Mouse (Mus musculus) MEL (cell line): ENCODE measurements around the gene Uxs1. TPM values are rescaled to one million over a fixed set of nuclear protein-coding genes. Genes with fewer than 3 reads are reported as not detected.

ENCODE experiments used
- DNase-seq: peaks from one replicate; pipeline ENCODE4 v3.0.0; 2011; ENCODE audit warnings: low read depth, low spot score
- H3K27ac ChIP-seq: 2 replicates; pipeline ENCODE4 v1.5.1; 2012; ENCODE audit warnings: low read depth, mild to moderate bottlenecking, control low read depth, low read length, moderate library complexity; ENCODE audit not compliant: control insufficient read depth
- H3K27me3 ChIP-seq, 2 experiments: fragments of 150-350 bp in 1 of 2; sonication (generic) in 1 of 2; 2 replicates each; pipeline ENCODE4 v1.6.1; 2012; ENCODE audit warnings: low read length in 2 of 2, mild to moderate bottlenecking in 2 of 2, improper control_type of control experiment in 1 of 2, moderate library complexity in 1 of 2; ENCODE audit not compliant: insufficient read depth in 2 of 2, control insufficient read depth in 1 of 2
- H3K36me3 ChIP-seq, 2 experiments: 2 replicates each; pipeline ENCODE4 v1.6.1; 2012 to 2014; ENCODE audit warnings: low read length in 2 of 2, improper control_type of control experiment in 1 of 2, inconsistent platforms in 1 of 2, mild to moderate bottlenecking in 1 of 2; ENCODE audit not compliant: insufficient read depth in 2 of 2, control insufficient read depth in 1 of 2
- H3K4me1 ChIP-seq, 2 experiments: fragments of 150-350 bp in 1 of 2; sonication (generic) in 1 of 2; 2 replicates each; pipeline ENCODE4 v1.6.1; 2012; ENCODE audit warnings: low read length in 2 of 2, improper control_type of control experiment in 1 of 2, mild to moderate bottlenecking in 1 of 2; ENCODE audit not compliant: insufficient read depth in 2 of 2, control insufficient read depth in 1 of 2
- H3K4me3 ChIP-seq, 2 experiments: fragments of 150-350 bp in 1 of 2; sonication (generic) in 1 of 2; 2 replicates each; pipeline ENCODE4 v1.5.1; 2012; ENCODE audit warnings: low read depth in 2 of 2, low read length in 2 of 2, mild to moderate bottlenecking in 2 of 2, moderate library complexity in 2 of 2, control low read depth in 1 of 2, improper control_type of control experiment in 1 of 2; ENCODE audit not compliant: control insufficient read depth in 1 of 2, insufficient read depth in 1 of 2
- H3K79me2 ChIP-seq: 2 replicates; pipeline ENCODE4 v1.6.1; 2012; ENCODE audit warnings: mild to moderate bottlenecking, low read length, moderate library complexity; ENCODE audit not compliant: control insufficient read depth, poor library complexity, insufficient read depth
- H3K9ac ChIP-seq: 2 replicates; pipeline ENCODE4 v1.6.1; 2012; ENCODE audit warnings: low read depth, mild to moderate bottlenecking, control low read depth, low read length, moderate library complexity; ENCODE audit not compliant: control insufficient read depth, poor library complexity, severe bottlenecking
- H3K9me3 ChIP-seq: fragments of 150-350 bp; sonication (generic); replicated peaks from 2 replicates; pipeline ENCODE4 v1.6.1; 2012; ENCODE audit warnings: mild to moderate bottlenecking, low read length, improper control_type of control experiment, moderate library complexity; ENCODE audit not compliant: insufficient read depth
- BHLHE40 ChIP-seq: IDR thresholded peaks from 2 replicates; pipeline ENCODE4 v1.6.1; 2012; ENCODE audit warnings: low read depth, mild to moderate bottlenecking, inconsistent platforms, low read length, improper control_type of control experiment, borderline replicate concordance
- CHD1 ChIP-seq: IDR thresholded peaks from 2 replicates; pipeline ENCODE4 v1.6.1; 2012; ENCODE audit warnings: low read depth, mild to moderate bottlenecking, inconsistent platforms, low read length, improper control_type of control experiment
- ELF1 ChIP-seq: IDR thresholded peaks from 2 replicates; pipeline ENCODE4 v1.6.1; 2014; ENCODE audit warnings: low read depth, mild to moderate bottlenecking, inconsistent platforms, low read length, improper control_type of control experiment, moderate library complexity
- EP300 ChIP-seq, 2 experiments: IDR thresholded peaks; 2 replicates each; pipeline ENCODE4 v1.6.1; 2011; ENCODE audit warnings: improper control_type of control experiment in 2 of 2, low read length in 2 of 2, low read depth in 1 of 2, mild to moderate bottlenecking in 1 of 2
- GABPA ChIP-seq: IDR thresholded peaks from 2 replicates; pipeline ENCODE4 v1.6.1; 2012; ENCODE audit warnings: low read depth, mild to moderate bottlenecking, inconsistent platforms, low read length, improper control_type of control experiment, moderate library complexity
- KAT2A ChIP-seq: conservative IDR thresholded peaks from 2 replicates; pipeline ENCODE4 v1.6.1; 2012; ENCODE audit warnings: low read depth, low read length, improper control_type of control experiment, inconsistent platforms
- MAFK ChIP-seq: IDR thresholded peaks from 2 replicates; pipeline ENCODE4 v1.6.1; 2011; ENCODE audit warnings: low read depth, mild to moderate bottlenecking, low read length, improper control_type of control experiment, borderline replicate concordance
- MAX ChIP-seq: IDR thresholded peaks from 2 replicates; pipeline ENCODE4 v1.6.1; 2011; ENCODE audit warnings: low read length, improper control_type of control experiment
- MAZ ChIP-seq: IDR thresholded peaks from 2 replicates; pipeline ENCODE4 v1.6.1; 2012; ENCODE audit warnings: low read depth, mild to moderate bottlenecking, inconsistent platforms, low read length, improper control_type of control experiment
- MXI1 ChIP-seq: IDR thresholded peaks from 2 replicates; pipeline ENCODE4 v1.6.1; 2011; ENCODE audit warnings: mild to moderate bottlenecking, low read depth, low read length, improper control_type of control experiment
- MYC ChIP-seq: IDR thresholded peaks from 2 replicates; pipeline ENCODE4 v1.6.1; 2011; ENCODE audit warnings: low read depth, mild to moderate bottlenecking, low read length, improper control_type of control experiment, moderate library complexity
- NELFE ChIP-seq: IDR thresholded peaks from 2 replicates; pipeline ENCODE4 v1.6.1; 2011; ENCODE audit warnings: low read depth, low read length, improper control_type of control experiment
- POLR2A ChIP-seq, 2 experiments: IDR thresholded peaks; 2 replicates each; pipeline ENCODE4 v1.6.1; 2011 to 2012; ENCODE audit warnings: low read length in 2 of 2, mild to moderate bottlenecking in 2 of 2, control low read depth in 1 of 2, improper control_type of control experiment in 1 of 2, low read depth in 1 of 2, moderate library complexity in 1 of 2; ENCODE audit not compliant: control insufficient read depth in 1 of 2, insufficient read depth in 1 of 2, poor library complexity in 1 of 2
- TBP ChIP-seq: IDR thresholded peaks from 2 replicates; pipeline ENCODE4 v1.8.0; 2011; ENCODE audit warnings: low read depth, low read length, improper control_type of control experiment
- TCF12 ChIP-seq: IDR thresholded peaks from 2 replicates; pipeline ENCODE4 v1.6.1; 2014; ENCODE audit warnings: low read depth, mild to moderate bottlenecking, inconsistent platforms, low read length, improper control_type of control experiment, moderate library complexity
- UBTF ChIP-seq: IDR thresholded peaks from 2 replicates; pipeline ENCODE4 v1.6.1; 2012; ENCODE audit warnings: low read depth, mild to moderate bottlenecking, inconsistent platforms, low read length, improper control_type of control experiment, moderate library complexity, borderline replicate concordance; ENCODE audit not compliant: insufficient read depth
- ZKSCAN1 ChIP-seq: IDR thresholded peaks from 2 replicates; pipeline ENCODE4 v1.6.1; 2012; ENCODE audit warnings: low read depth, mild to moderate bottlenecking, inconsistent platforms, low read length, improper control_type of control experiment, moderate library complexity
- ZMIZ1 ChIP-seq: IDR thresholded peaks from 2 replicates; pipeline ENCODE4 v1.6.1; 2012; ENCODE audit warnings: low read depth, mild to moderate bottlenecking, inconsistent platforms, low read length, improper control_type of control experiment, moderate library complexity
- ZNF384 ChIP-seq: IDR thresholded peaks from 2 replicates; pipeline ENCODE4 v1.6.1; 2012; ENCODE audit warnings: low read depth, mild to moderate bottlenecking, inconsistent platforms, low read length, improper control_type of control experiment
- polyA plus RNA-seq, 2 experiments: library from polyadenylated mRNA; stranded (reverse) in 1 of 2; unstranded in 1 of 2; fragments of >175 nt in 1 of 2; fragments of >200 nt in 1 of 2; gene quantifications; 2 replicates each; pipeline versions ENCODE4 v1.2.1 to v1.2.4; 2012; ENCODE audit warnings: low replicate concordance in 2 of 2, low read depth in 1 of 2; ENCODE audit not compliant: insufficient read length in 2 of 2, insufficient read depth in 1 of 2, missing spikeins in 1 of 2
- total RNA-seq: library from RNA; depleted of rRNA; stranded (reverse); fragments of 300-350 nt; gene quantifications from 2 replicates; pipeline ENCODE4 v1.2.3, GENCODE M21; 2012

Uxs1 gene
- total and polyA plus RNA-seq, 3 experiments = 16.9 to 26.2 TPM; not detected in 1

GRCm38 (mm10) chr1:43730491-43730924, 97.1 kb downstream of the Uxs1 start, which contains the start of gene 1500015O10Rik:
1500015O10Rik (plus strand) TSS chr1:43730602.
- no peaks in the 10 kb centered on the region for H3K79me2 ChIP-seq
- TF ChIP-seq ZNF384 (no peak), POLR2A (IDR thresholded peaks at IDR 0.05; ENCODE audit: control insufficient read depth in 1 of 2, insufficient read depth in 1 of 2, low read depth in 1 of 2, low read length in 2 of 2, poor library complexity in 1 of 2) (no peak), MYC (no peak)
- H3K27me3 ChIP-seq = no peaks in the 10 kb centered on the region
- H3K4me3 ChIP-seq = no peak within 1 kb of the TSS
- H3K27ac ChIP-seq = no peak within 1 kb of the TSS
- H3K36me3 ChIP-seq = no peaks in the 10 kb centered on the region
- H3K9me3 ChIP-seq = no peaks in the 10 kb centered on the region
- no peak within 1 kb of the TSS for H3K9ac ChIP-seq
- DNase-seq = no peak
- H3K4me1 ChIP-seq = no peaks in the 10 kb centered on the region

GRCm38 (mm10) chr1:43722459-43722858, 105.1 kb downstream of the Uxs1 start:
- DNase-seq = no peak
- no peaks in the 10 kb centered on the region for H3K36me3 ChIP-seq
- TF ChIP-seq ZNF384 (no peak), EP300 (IDR thresholded peaks at IDR 0.05; ENCODE audit: low read depth in 1 of 2, low read length in 2 of 2) (no peak), CHD1 (no peak), BHLHE40 (no peak), TBP (no peak), MXI1 (no peak), ELF1 (no peak), GABPA (no peak), UBTF (no peak), MAZ (no peak), TCF12 (no peak)

GRCm38 (mm10) chr1:43718793-43719192, 108.8 kb downstream of the Uxs1 start:
- no peaks in the 10 kb centered on the region for H3K36me3 ChIP-seq
- TF ChIP-seq KAT2A = no peak
- no peak for TF ChIP-seq ZMIZ1
- TF ChIP-seq MXI1 = no peak
- no peak for TF ChIP-seq ZKSCAN1
- TF ChIP-seq NELFE = no peak
- TF ChIP-seq MAX = no peak
- no peak for TF ChIP-seq MAFK

More at GRCm38 (mm10) chr1:43722459-43722858, 105.1 kb downstream of the Uxs1 start:
- no peak overlapping the region for H3K9ac ChIP-seq
- no peaks in the 10 kb centered on the region for H3K4me1 ChIP-seq
- H3K79me2 ChIP-seq = no peaks in the 10 kb centered on the region
- H3K27ac ChIP-seq = no peak overlapping the region
- H3K9me3 ChIP-seq = no peaks in the 10 kb centered on the region
- H3K27me3 ChIP-seq = peaks cover 0 to 2% of the 10 kb centered on the region in 2 experiments; a peak in 2 of 4 replicates
- H3K4me3 ChIP-seq = no peak overlapping the region

More at GRCm38 (mm10) chr1:43718793-43719192, 108.8 kb downstream of the Uxs1 start:
- no peak overlapping the region for H3K4me3 ChIP-seq
- H3K79me2 ChIP-seq = no peaks in the 10 kb centered on the region
- H3K9me3 ChIP-seq = no peaks in the 10 kb centered on the region
- DNase-seq = no peak
- H3K27me3 ChIP-seq = peaks cover 0 to 2% of the 10 kb centered on the region in 2 experiments; a peak in 2 of 4 replicates
- no peak overlapping the region for H3K9ac ChIP-seq
- H3K4me1 ChIP-seq = no peaks in the 10 kb centered on the region
- H3K27ac ChIP-seq = no peak overlapping the region
